Mouse (Mus musculus) adrenal gland, postnatal 0 days (tissue): ENCODE measurements around the gene Gm10324. TPM values are rescaled to one million over a fixed set of nuclear protein-coding genes. Genes with fewer than 3 reads are reported as not detected.

Source experiments
- polyA plus RNA-seq: library from polyadenylated mRNA; unstranded; fragments of >200 nt; fragmentation: Nextera tagmentation; extraction: Ambion mirVana; gene quantifications from 2 replicates; pipeline ENCODE4 v1.2.1, GENCODE M21; 2015

Gene Gm10324
- polyA plus RNA-seq = not detected in 2 replicates

DNA sequence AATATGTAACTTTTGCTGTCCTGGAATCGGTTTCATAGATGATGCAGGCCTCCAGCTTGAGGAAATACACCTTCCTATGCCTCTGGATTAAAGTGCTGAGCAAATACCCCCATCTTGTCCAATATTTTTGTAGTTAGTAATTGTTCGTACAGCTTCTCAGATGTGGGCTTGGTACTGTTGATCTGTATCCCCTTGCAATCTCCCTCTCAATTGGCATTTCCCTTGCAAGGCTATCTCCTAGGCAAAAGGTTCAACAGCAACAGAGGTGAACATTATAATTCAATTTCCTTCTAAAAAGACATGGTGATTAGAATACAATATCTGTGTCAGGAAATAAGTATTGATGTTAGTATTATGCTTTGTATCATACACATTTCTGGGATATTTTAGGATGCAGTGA is at the start of gene Gm10324:
Gm10324 (plus strand) TSS at position 301 of the 400 bp plus-strand sequence.

Other genes with a start within 250 kb of the Gm10324 start
- not detected in 2 replicates for gene Gm10772, start 108.0 kb downstream of the Gm10324 start, polyA plus RNA-seq